Mouse (Mus musculus): ENCODE results near the gene Foxp4.

GRCm38 (mm10) chr17:47831161-47831560 is 93.3 kb downstream of the Foxp4 start:
- no peak for TF ChIP-seq CTCF (IDR thresholded peaks at IDR 0.05; ENCODE audit: insufficient read depth, low read length)
- no peak for TF ChIP-seq POLR2A (IDR thresholded peaks at IDR 0.05; ENCODE audit: borderline replicate concordance, extremely low read depth, low read depth, low read length)

All from lung, adult 2 months (tissue).